Mouse (Mus musculus) liver, embryonic 13.5 days (tissue): ENCODE data around the gene Mical3. TPM values are rescaled to one million over a fixed set of nuclear protein-coding genes. Genes with fewer than 3 reads are reported as not detected.
A peak's percentile ranks its signal among the peaks of the same experiment; 100 is the strongest.

Source experiments
- ATAC-seq: fragments of 200-750 bp; cut with Nextera tagmentation; 2 replicates; pipeline ENCODE4 v1.8.0; 2017; ENCODE audit warnings: low read depth, mild to moderate bottlenecking, moderate number of reproducible peaks, moderate library complexity
- DNase-seq: peaks from one replicate; pipeline ENCODE4 v3.0.0; 2022
- H3K27ac ChIP-seq: fragments of 300-500 bp; sonication (generic); 2 replicates; pipeline ENCODE4 v1.5.1; 2015; ENCODE audit warnings: moderate library complexity, mild to moderate bottlenecking, inconsistent platforms
- H3K27me3 ChIP-seq: fragments of 300-500 bp; sonication (generic); 2 replicates; pipeline ENCODE4 v1.6.1; 2015; ENCODE audit warnings: mild to moderate bottlenecking, inconsistent platforms
- H3K36me3 ChIP-seq: fragments of 300-500 bp; sonication (generic); 2 replicates; pipeline ENCODE4 v1.6.1; 2015; ENCODE audit warnings: mild to moderate bottlenecking, inconsistent platforms
- H3K4me1 ChIP-seq: fragments of 300-500 bp; sonication (generic); replicated peaks from 2 replicates; pipeline ENCODE4 v1.6.1; 2015; ENCODE audit warnings: inconsistent platforms
- H3K4me2 ChIP-seq: fragments of 300-500 bp; sonication (generic); 2 replicates; pipeline ENCODE4 v1.6.1; 2015; ENCODE audit warnings: inconsistent platforms, mild to moderate bottlenecking, moderate library complexity
- H3K4me3 ChIP-seq: fragments of 300-500 bp; sonication (generic); replicated peaks from 2 replicates; pipeline ENCODE4 v1.5.1; 2015; ENCODE audit warnings: mild to moderate bottlenecking, inconsistent platforms
- H3K9ac ChIP-seq: fragments of 300-500 bp; sonication (generic); 2 replicates; pipeline ENCODE4 v1.6.1; 2015; ENCODE audit warnings: mild to moderate bottlenecking, inconsistent platforms
- H3K9me3 ChIP-seq: fragments of 300-500 bp; sonication (generic); replicated peaks from 2 replicates; pipeline ENCODE4 v1.6.1; 2016; ENCODE audit warnings: inconsistent platforms
- WGBS: fragments of 180-500 bp; shearing (Covaris S2); methylation state at CpG from one replicate; pipeline ENCODE4 v1.1.7; 2015; ENCODE audit not compliant: insufficient replicate concordance; 5-methylcytosine and 5-hydroxymethylcytosine counted together
- polyA plus RNA-seq: library from polyadenylated mRNA; unstranded; fragments of >200 nt; fragmentation: Nextera tagmentation; extraction: Ambion mirVana; gene quantifications from 2 replicates; pipeline ENCODE4 v1.2.1, GENCODE M21; 2015

The Mical3 gene
- polyA plus RNA-seq, 1 experiment from 2014 or later, result 9.9 TPM

DNA sequence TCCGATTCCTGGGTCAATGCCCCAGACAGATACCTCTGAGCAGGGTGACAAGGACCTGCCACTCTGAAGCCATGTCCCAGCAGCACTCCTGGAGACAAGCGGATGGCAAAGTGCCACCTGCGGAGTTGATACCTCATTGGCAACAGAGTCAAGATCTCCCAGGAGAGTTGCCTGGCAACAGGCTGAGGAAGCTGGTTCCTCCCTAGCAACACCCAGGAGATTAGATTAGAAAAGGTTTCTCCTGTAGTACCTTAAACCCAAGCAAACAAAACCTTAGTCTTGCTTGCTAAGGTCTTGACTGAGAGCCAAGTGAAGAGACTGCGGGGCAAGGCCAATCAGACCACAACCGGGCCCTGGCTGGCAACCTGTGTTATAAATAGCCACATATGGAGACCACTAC lies 103.5 kb downstream of the Mical3 start:
- no peak for ATAC-seq
- no peak overlapping the region for H3K4me3 ChIP-seq
- H3K4me2 ChIP-seq, result no peak overlapping the region
- no peak overlapping the region for H3K9ac ChIP-seq
- H3K36me3 ChIP-seq, result peaks cover 98% of the 10 kb centered on the region
- no peaks in the 10 kb centered on the region for H3K27me3 ChIP-seq
- no peaks in the 10 kb centered on the region for H3K4me1 ChIP-seq
- WGBS, result 84% methylated on average over 5 of the region's 5 CpGs
- no peak for DNase-seq
- H3K9me3 ChIP-seq, result no peaks in the 10 kb centered on the region
- no peak overlapping the region for H3K27ac ChIP-seq

DNA sequence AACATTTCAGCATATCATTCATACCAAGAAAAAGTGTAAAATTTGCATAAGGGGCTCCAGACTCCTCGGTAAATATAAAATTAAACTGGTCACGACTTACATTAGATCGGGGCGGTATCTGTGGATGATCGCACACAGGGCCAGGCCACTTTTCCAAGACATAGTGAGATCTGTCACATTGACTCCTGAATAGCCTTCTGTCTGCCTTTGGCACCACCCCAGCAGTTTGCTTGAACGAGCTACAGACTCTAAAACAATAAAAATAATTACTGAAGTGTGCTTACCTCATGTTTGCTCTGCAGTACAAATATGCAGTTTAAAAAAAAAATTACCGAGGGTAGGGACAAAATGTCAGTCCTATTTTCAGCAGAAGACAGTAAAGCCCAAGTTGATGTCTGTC lies 103.9 kb downstream of the Mical3 start:
- H3K9ac ChIP-seq, result no peak overlapping the region
- H3K4me3 ChIP-seq, result no peak overlapping the region
- peaks cover 98% of the 10 kb centered on the region for H3K36me3 ChIP-seq
- no peaks in the 10 kb centered on the region for H3K4me1 ChIP-seq
- no peak overlapping the region for H3K4me2 ChIP-seq
- no peaks in the 10 kb centered on the region for H3K27me3 ChIP-seq
- H3K27ac ChIP-seq, result no peak overlapping the region
- DNase-seq (no peak), ATAC-seq (no peak)
- no peaks in the 10 kb centered on the region for H3K9me3 ChIP-seq
- 88% methylated on average over 7 of the region's 7 CpGs for WGBS

DNA sequence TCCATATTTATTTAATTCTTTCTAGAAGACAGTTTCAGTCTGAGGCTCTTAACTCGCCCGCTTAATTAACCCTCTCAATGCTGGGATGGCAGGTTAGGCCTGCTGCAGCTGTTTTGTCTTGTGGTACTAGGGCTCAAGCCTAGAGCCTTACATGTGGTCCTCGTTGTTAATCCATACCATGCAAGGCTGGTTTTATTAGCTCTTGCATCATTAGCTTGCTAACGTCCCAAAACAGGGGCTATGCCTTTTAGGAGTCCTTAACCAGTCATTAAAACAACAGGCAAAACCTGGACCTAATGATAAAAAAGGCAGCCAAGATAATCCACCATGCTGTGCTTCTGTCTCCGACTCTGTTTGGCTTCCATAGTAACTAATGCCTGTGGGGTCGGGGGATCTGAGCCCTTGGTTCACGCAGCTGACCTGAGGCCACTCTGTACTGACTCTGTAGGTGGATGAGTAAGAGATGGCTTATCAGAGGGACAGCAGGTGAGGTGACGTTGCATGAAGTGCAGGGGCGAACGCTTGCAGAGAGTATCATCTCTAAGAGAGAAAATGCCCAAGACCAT lies 104.7 kb downstream of the Mical3 start:
- Histone ChIP-seq H3K27ac (no peak overlapping the region), H3K9ac (no peak overlapping the region), H3K36me3 (peaks cover 98% of the 10 kb centered on the region), H3K9me3 (no peaks in the 10 kb centered on the region), H3K27me3 (no peaks in the 10 kb centered on the region), H3K4me1 (no peaks in the 10 kb centered on the region), H3K4me3 (no peak overlapping the region), H3K4me2 (no peak overlapping the region)
- DNase-seq (no peak), ATAC-seq (no peak)
- WGBS, result 82% methylated on average over 10 of the region's 10 CpGs

GRCm38 (mm10) chr6:121018147-121018546 lies 112.7 kb downstream of the Mical3 start:
- 91% methylated on average over 4 of the region's 4 CpGs for WGBS
- ATAC-seq (no peak), DNase-seq (no peak)
- no peak overlapping the region for H3K4me3 ChIP-seq
- peaks cover 94% of the 10 kb centered on the region for H3K36me3 ChIP-seq
- no peak overlapping the region for H3K27ac ChIP-seq
- no peak overlapping the region for H3K9ac ChIP-seq
- no peak overlapping the region for H3K4me2 ChIP-seq
- peaks cover 5% of the 10 kb centered on the region; the same call in 1 of the 2 replicates for H3K4me1 ChIP-seq
- H3K9me3 ChIP-seq, result no peaks in the 10 kb centered on the region
- H3K27me3 ChIP-seq, result no peaks in the 10 kb centered on the region

DNA sequence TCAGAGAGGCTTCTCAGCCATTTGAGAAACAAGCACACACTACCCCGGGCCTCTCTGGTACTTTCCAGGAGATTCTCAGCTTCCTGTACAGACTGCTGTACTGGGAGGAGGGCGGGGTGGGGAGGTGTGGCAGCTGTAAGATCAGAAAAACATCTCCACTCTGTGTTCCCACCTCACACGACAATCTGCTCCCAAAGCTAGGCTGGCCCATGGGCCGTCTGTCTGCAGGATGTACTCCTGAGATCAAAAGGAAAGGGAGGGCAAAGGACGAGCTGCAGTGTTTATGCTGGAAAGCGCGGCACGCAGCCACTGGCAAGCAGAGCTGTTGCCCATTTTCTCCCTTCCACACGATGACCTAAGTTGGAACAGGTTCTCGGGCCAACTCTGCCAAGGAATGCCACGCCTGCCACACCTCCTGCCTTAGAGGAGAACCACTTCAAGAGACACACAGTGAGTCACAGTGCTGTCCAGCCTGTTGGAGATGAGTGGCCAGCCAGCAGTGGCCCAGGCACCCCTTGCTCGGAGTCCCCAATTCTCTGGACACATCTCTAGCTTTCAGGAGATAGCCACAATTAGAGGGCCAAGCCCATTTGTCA lies 113.3 kb downstream of the Mical3 start:
- Histone ChIP-seq H3K4me1 (peaks cover 5% of the 10 kb centered on the region; the same call in 1 of the 2 replicates), H3K9me3 (no peaks in the 10 kb centered on the region), H3K27ac (no peak overlapping the region), H3K4me2 (no peak overlapping the region), H3K36me3 (peaks cover 94% of the 10 kb centered on the region), H3K4me3 (no peak overlapping the region), H3K27me3 (no peaks in the 10 kb centered on the region), H3K9ac (no peak overlapping the region)
- ATAC-seq, result peak; percentile 17; the same call in 1 of the 2 replicates
- no peak for DNase-seq
- 69% methylated on average over 12 of the region's 12 CpGs for WGBS

DNA sequence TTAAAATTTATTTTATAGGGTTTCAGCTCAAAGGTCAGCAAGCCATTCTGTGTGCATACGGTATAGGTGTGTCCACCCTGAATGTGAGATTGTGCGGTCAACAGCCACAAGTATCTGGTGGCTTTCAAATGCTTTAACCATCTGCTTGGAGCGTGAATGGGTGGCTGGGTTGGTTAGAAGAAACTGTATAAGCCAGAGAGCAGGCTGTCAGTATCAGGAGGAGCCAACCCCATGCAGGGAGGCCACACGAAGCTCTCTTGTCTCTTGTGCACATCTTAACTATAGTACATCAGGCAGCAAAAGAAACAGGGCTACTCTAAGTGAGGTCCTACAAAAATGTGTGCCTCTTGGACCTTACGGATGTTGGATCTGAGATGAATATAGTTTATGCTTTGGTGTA lies 114.7 kb downstream of the Mical3 start:
- peaks cover 94% of the 10 kb centered on the region for H3K36me3 ChIP-seq
- WGBS, result 82% methylated on average over 5 of the region's 5 CpGs

DNA sequence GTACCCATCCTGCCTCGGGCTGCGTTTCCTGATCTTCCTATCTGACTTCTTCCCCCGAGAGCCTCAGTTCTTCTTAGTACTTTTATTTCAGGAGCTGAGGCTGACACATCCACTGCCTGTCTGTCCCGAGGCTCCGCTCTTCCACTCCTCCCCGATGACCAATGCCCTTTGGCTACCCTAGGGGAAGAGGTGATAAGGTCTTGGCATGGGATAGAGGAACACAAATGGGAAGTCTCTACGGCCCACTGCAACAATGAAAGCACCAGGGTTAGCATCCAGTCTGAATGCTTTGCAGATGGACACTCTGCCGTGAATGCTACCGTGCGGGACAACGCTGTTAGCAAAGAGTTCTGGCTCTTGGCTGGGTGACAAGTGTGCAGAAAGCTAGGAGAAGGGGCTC lies 116.5 kb downstream of the Mical3 start:
- WGBS, result 80% methylated on average over 11 of the region's 11 CpGs
- Histone ChIP-seq H3K9ac (no peak overlapping the region), H3K4me1 (peaks cover 5% of the 10 kb centered on the region; the same call in 1 of the 2 replicates), H3K27me3 (no peaks in the 10 kb centered on the region), H3K27ac (no peak overlapping the region), H3K4me3 (no peak overlapping the region), H3K9me3 (no peaks in the 10 kb centered on the region), H3K36me3 (peaks cover 92% of the 10 kb centered on the region), H3K4me2 (no peak overlapping the region)
- DNase-seq (no peak), ATAC-seq (no peak)

More for the DNA sequence above, 114.7 kb downstream of the Mical3 start:
- no peak for DNase-seq
- Histone ChIP-seq H3K27ac (no peak overlapping the region), H3K4me2 (no peak overlapping the region), H3K9ac (no peak overlapping the region), H3K4me3 (no peak overlapping the region), H3K27me3 (no peaks in the 10 kb centered on the region), H3K4me1 (peaks cover 5% of the 10 kb centered on the region; the same call in 1 of the 2 replicates), H3K9me3 (no peaks in the 10 kb centered on the region)
- ATAC-seq, result no peak

DNA sequence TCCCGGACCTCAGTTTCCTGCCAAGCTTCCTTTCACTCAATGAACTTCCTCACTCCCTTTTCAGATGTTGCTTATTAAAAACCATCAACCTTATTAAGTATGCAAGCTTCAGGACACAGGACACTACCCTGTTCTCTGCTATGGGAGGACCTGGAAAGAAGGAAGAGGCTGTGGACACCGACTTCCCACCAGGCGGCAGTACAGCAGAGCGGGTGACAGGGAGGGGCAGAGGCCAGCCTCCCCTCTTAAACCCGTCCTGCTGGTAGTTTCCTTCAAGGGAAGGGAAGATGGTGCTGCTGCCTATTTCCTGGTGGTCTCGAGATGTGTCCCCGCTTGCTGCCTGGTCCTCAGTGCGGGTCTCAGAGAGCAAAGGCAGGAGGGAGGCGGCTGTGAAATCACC lies 117.0 kb downstream of the Mical3 start:
- Histone ChIP-seq H3K9me3 (no peaks in the 10 kb centered on the region), H3K4me1 (0 out of 2 replicates have a peak, but pooled peaks cover 5% of the 10 kb centered on the region), H3K4me3 (no peak overlapping the region), H3K27me3 (no peaks in the 10 kb centered on the region), H3K4me2 (no peak overlapping the region), H3K36me3 (peaks cover 92% of the 10 kb centered on the region), H3K9ac (no peak overlapping the region), H3K27ac (no peak overlapping the region)
- 38% methylated on average over 9 of the region's 9 CpGs for WGBS
- no peak for ATAC-seq
- DNase-seq, result peak; percentile 19

DNA sequence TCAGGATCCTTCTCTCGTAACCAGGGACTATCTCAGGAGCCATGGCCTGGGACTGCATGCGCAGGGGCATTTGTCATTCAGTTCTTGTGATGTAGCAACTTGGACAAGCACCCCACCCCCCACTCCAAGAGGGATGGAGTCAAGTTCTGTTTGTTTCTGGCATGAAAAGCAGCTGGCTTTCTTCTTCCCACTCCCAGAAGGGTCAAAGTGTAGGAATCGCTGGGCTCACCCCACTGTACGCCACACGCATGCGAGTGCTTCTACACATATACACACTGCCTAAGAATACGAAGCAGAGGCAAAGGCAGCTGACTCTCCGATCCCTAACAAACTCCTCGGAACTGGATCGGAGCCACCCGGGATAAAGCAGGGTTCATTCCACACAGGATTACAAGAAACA lies 119.1 kb downstream of the Mical3 start:
- no peaks in the 10 kb centered on the region for H3K27me3 ChIP-seq
- no peak for DNase-seq
- WGBS, result 90% methylated on average over 11 of the region's 11 CpGs
- no peak overlapping the region for H3K9ac ChIP-seq
- no peak for ATAC-seq
- no peak overlapping the region for H3K4me2 ChIP-seq
- H3K36me3 ChIP-seq, result peaks cover 93% of the 10 kb centered on the region
- no peak overlapping the region for H3K4me3 ChIP-seq
- H3K4me1 ChIP-seq, result no peaks in the 10 kb centered on the region
- no peak overlapping the region for H3K27ac ChIP-seq
- H3K9me3 ChIP-seq, result no peaks in the 10 kb centered on the region

DNA sequence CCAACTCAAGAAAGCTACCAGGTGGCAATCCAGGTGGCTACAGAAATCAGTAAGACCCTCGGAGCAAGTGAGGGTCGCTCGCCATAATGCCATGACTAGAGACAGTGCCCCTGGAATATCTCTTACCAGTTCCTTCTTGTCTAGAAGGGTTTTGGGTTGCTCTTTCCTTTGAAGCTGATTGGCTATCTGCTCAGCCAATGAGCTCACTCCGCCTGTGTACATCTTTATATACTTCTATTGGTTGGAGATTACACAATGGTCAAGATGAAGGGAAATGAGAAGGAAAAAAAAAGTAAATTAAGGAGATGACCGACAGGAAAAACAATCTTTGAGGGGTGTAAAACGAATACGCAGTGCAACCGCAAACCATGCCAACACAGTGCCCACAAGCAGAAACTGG lies 121.1 kb downstream of the Mical3 start:
- no peaks in the 10 kb centered on the region for H3K27me3 ChIP-seq
- no peak overlapping the region for H3K4me2 ChIP-seq
- no peak overlapping the region for H3K9ac ChIP-seq
- no peak for ATAC-seq
- no peak for DNase-seq
- no peak overlapping the region for H3K4me3 ChIP-seq
- 88% methylated on average over 8 of the region's 8 CpGs for WGBS
- H3K4me1 ChIP-seq, result no peaks in the 10 kb centered on the region
- H3K9me3 ChIP-seq, result no peaks in the 10 kb centered on the region
- peaks cover 89% of the 10 kb centered on the region for H3K36me3 ChIP-seq
- no peak overlapping the region for H3K27ac ChIP-seq

DNA sequence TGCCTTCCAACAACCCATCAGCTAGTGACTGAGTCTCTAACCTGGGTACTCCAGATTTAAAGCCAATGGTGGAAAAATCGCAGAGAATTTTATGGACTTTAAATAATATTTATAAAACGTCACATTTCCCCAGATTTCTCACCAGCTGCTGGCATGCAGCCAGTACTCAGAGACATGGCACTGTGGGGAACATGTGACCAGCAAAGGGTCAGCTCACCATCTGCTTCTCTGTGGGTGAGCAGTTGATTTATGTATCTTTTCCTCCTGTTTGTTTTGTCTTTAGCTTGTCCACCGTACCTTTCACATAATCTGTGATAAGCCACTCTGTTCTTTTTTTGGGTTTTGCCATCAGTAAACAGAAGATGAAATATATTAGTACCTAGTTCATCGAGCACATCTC lies 125.8 kb downstream of the Mical3 start:
- WGBS, result 71% methylated on average over 4 of the region's 4 CpGs

DNA sequence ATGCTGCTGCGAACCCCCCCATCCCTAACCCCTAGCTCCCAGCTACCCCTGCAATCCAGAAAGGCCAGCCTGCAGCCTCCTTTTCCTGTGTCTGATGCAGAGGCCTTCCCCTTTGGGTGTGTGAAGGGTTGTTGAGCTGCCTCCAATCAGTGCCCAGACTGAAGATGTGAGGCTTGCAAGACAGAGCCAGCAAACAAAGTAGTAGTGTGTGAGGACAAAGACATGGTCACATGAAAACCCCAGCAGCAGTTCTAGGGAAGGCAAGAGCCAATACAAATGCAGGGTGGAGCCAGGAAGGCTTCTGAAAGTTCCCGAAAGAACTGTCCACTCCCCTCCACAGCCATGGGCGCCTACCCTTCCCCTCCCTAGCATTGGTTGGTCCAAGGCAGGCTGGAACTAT lies 127.8 kb downstream of the Mical3 start:
- Histone ChIP-seq H3K27ac (no peak overlapping the region), H3K27me3 (no peaks in the 10 kb centered on the region), H3K9me3 (no peaks in the 10 kb centered on the region), H3K4me1 (no peaks in the 10 kb centered on the region), H3K4me2 (no peak overlapping the region), H3K36me3 (peaks cover 84% of the 10 kb centered on the region), H3K9ac (no peak overlapping the region), H3K4me3 (no peak overlapping the region)
- 73% methylated on average over 3 of the region's 3 CpGs for WGBS
- DNase-seq (no peak), ATAC-seq (no peak)

More for the DNA sequence above, 125.8 kb downstream of the Mical3 start:
- Histone ChIP-seq H3K4me1 (no peaks in the 10 kb centered on the region), H3K4me2 (no peak overlapping the region), H3K27ac (no peak overlapping the region), H3K27me3 (no peaks in the 10 kb centered on the region), H3K9me3 (no peaks in the 10 kb centered on the region), H3K4me3 (no peak overlapping the region), H3K36me3 (peaks cover 84% of the 10 kb centered on the region), H3K9ac (no peak overlapping the region)
- no peak for ATAC-seq
- DNase-seq, result no peak
